Mouse (Mus musculus) MEL (cell line): ENCODE data around the gene Dennd4c. TPM values are rescaled to one million over a fixed set of nuclear protein-coding genes. Genes with fewer than 3 reads are reported as not detected.

ENCODE experiments used
- DNase-seq: peaks from one replicate; pipeline ENCODE4 v3.0.0; 2011; ENCODE audit warnings: low read depth, low spot score
- H3K27ac ChIP-seq: 2 replicates; pipeline ENCODE4 v1.5.1; 2012; ENCODE audit warnings: low read depth, mild to moderate bottlenecking, control low read depth, low read length, moderate library complexity; ENCODE audit not compliant: control insufficient read depth
- H3K27me3 ChIP-seq, 2 experiments: fragments of 150-350 bp in 1 of 2; sonication (generic) in 1 of 2; 2 replicates each; pipeline ENCODE4 v1.6.1; 2012; ENCODE audit warnings: low read length in 2 of 2, mild to moderate bottlenecking in 2 of 2, improper control_type of control experiment in 1 of 2, moderate library complexity in 1 of 2; ENCODE audit not compliant: insufficient read depth in 2 of 2, control insufficient read depth in 1 of 2
- H3K36me3 ChIP-seq, 2 experiments: 2 replicates each; pipeline ENCODE4 v1.6.1; 2012 to 2014; ENCODE audit warnings: low read length in 2 of 2, improper control_type of control experiment in 1 of 2, inconsistent platforms in 1 of 2, mild to moderate bottlenecking in 1 of 2; ENCODE audit not compliant: insufficient read depth in 2 of 2, control insufficient read depth in 1 of 2
- H3K4me1 ChIP-seq, 2 experiments: fragments of 150-350 bp in 1 of 2; sonication (generic) in 1 of 2; 2 replicates each; pipeline ENCODE4 v1.6.1; 2012; ENCODE audit warnings: low read length in 2 of 2, improper control_type of control experiment in 1 of 2, mild to moderate bottlenecking in 1 of 2; ENCODE audit not compliant: insufficient read depth in 2 of 2, control insufficient read depth in 1 of 2
- H3K4me3 ChIP-seq, 2 experiments: fragments of 150-350 bp in 1 of 2; sonication (generic) in 1 of 2; 2 replicates each; pipeline ENCODE4 v1.5.1; 2012; ENCODE audit warnings: low read depth in 2 of 2, low read length in 2 of 2, mild to moderate bottlenecking in 2 of 2, moderate library complexity in 2 of 2, control low read depth in 1 of 2, improper control_type of control experiment in 1 of 2; ENCODE audit not compliant: control insufficient read depth in 1 of 2, insufficient read depth in 1 of 2
- H3K79me2 ChIP-seq: 2 replicates; pipeline ENCODE4 v1.6.1; 2012; ENCODE audit warnings: mild to moderate bottlenecking, low read length, moderate library complexity; ENCODE audit not compliant: control insufficient read depth, poor library complexity, insufficient read depth
- H3K9ac ChIP-seq: 2 replicates; pipeline ENCODE4 v1.6.1; 2012; ENCODE audit warnings: low read depth, mild to moderate bottlenecking, control low read depth, low read length, moderate library complexity; ENCODE audit not compliant: control insufficient read depth, poor library complexity, severe bottlenecking
- H3K9me3 ChIP-seq: fragments of 150-350 bp; sonication (generic); replicated peaks from 2 replicates; pipeline ENCODE4 v1.6.1; 2012; ENCODE audit warnings: mild to moderate bottlenecking, low read length, improper control_type of control experiment, moderate library complexity; ENCODE audit not compliant: insufficient read depth
- BHLHE40 ChIP-seq: IDR thresholded peaks from 2 replicates; pipeline ENCODE4 v1.6.1; 2012; ENCODE audit warnings: low read depth, mild to moderate bottlenecking, inconsistent platforms, low read length, improper control_type of control experiment, borderline replicate concordance
- CHD2 ChIP-seq: IDR thresholded peaks from 2 replicates; pipeline ENCODE4 v1.6.1; 2011; ENCODE audit warnings: low read length, improper control_type of control experiment
- CTCF ChIP-seq, 3 experiments: IDR thresholded peaks in 2 of 3; conservative IDR thresholded peaks in 1 of 3; 2 replicates each; pipeline ENCODE4 v1.5.1; 2011 to 2012; ENCODE audit warnings: low read length in 3 of 3, low read depth in 2 of 3, mild to moderate bottlenecking in 2 of 3, improper control_type of control experiment in 1 of 3, inconsistent platforms in 1 of 3, mixed read lengths in 1 of 3, moderate library complexity in 1 of 3; ENCODE audit not compliant: control insufficient read depth in 1 of 3, insufficient read depth in 1 of 3, poor library complexity in 1 of 3, severe bottlenecking in 1 of 3
- E2F4 ChIP-seq: IDR thresholded peaks from 2 replicates; pipeline ENCODE4 v1.6.1; 2011; ENCODE audit warnings: low read depth, low read length, improper control_type of control experiment, borderline replicate concordance
- ELF1 ChIP-seq: IDR thresholded peaks from 2 replicates; pipeline ENCODE4 v1.6.1; 2014; ENCODE audit warnings: low read depth, mild to moderate bottlenecking, inconsistent platforms, low read length, improper control_type of control experiment, moderate library complexity
- EP300 ChIP-seq, 2 experiments: IDR thresholded peaks; 2 replicates each; pipeline ENCODE4 v1.6.1; 2011; ENCODE audit warnings: improper control_type of control experiment in 2 of 2, low read length in 2 of 2, low read depth in 1 of 2, mild to moderate bottlenecking in 1 of 2
- ETS1 ChIP-seq: IDR thresholded peaks from 2 replicates; pipeline ENCODE4 v1.6.1; 2012; ENCODE audit warnings: low read depth, mild to moderate bottlenecking, inconsistent platforms, low read length, improper control_type of control experiment, moderate library complexity
- GABPA ChIP-seq: IDR thresholded peaks from 2 replicates; pipeline ENCODE4 v1.6.1; 2012; ENCODE audit warnings: low read depth, mild to moderate bottlenecking, inconsistent platforms, low read length, improper control_type of control experiment, moderate library complexity
- GATA1 ChIP-seq: IDR thresholded peaks from 2 replicates; pipeline ENCODE4 v1.6.1; 2011; ENCODE audit warnings: low read depth, low read length, improper control_type of control experiment
- JUND ChIP-seq: IDR thresholded peaks from 2 replicates; pipeline ENCODE4 v1.6.1; 2011; ENCODE audit warnings: low read depth, mild to moderate bottlenecking, improper control_type of control experiment, low read length
- KAT2A ChIP-seq: conservative IDR thresholded peaks from 2 replicates; pipeline ENCODE4 v1.6.1; 2012; ENCODE audit warnings: low read depth, low read length, improper control_type of control experiment, inconsistent platforms
- MAFK ChIP-seq: IDR thresholded peaks from 2 replicates; pipeline ENCODE4 v1.6.1; 2011; ENCODE audit warnings: low read depth, mild to moderate bottlenecking, low read length, improper control_type of control experiment, borderline replicate concordance
- MAX ChIP-seq: IDR thresholded peaks from 2 replicates; pipeline ENCODE4 v1.6.1; 2011; ENCODE audit warnings: low read length, improper control_type of control experiment
- MEF2A ChIP-seq: IDR thresholded peaks from 2 replicates; pipeline ENCODE4 v1.6.1; 2014; ENCODE audit warnings: low read depth, mild to moderate bottlenecking, inconsistent platforms, low read length, improper control_type of control experiment; ENCODE audit not compliant: poor library complexity, insufficient replicate concordance, severe bottlenecking; ENCODE audit errors: extremely low read depth
- MXI1 ChIP-seq: IDR thresholded peaks from 2 replicates; pipeline ENCODE4 v1.6.1; 2011; ENCODE audit warnings: mild to moderate bottlenecking, low read depth, low read length, improper control_type of control experiment
- MYC ChIP-seq: IDR thresholded peaks from 2 replicates; pipeline ENCODE4 v1.6.1; 2011; ENCODE audit warnings: low read depth, mild to moderate bottlenecking, low read length, improper control_type of control experiment, moderate library complexity
- NELFE ChIP-seq: IDR thresholded peaks from 2 replicates; pipeline ENCODE4 v1.6.1; 2011; ENCODE audit warnings: low read depth, low read length, improper control_type of control experiment
- NRF1 ChIP-seq: IDR thresholded peaks from 2 replicates; pipeline ENCODE4 v1.6.1; 2014; ENCODE audit warnings: low read depth, mild to moderate bottlenecking, inconsistent platforms, low read length, improper control_type of control experiment, moderate library complexity; ENCODE audit not compliant: poor library complexity, insufficient read depth, severe bottlenecking
- POLR2A ChIP-seq, 2 experiments: IDR thresholded peaks; 2 replicates each; pipeline ENCODE4 v1.6.1; 2011 to 2012; ENCODE audit warnings: low read length in 2 of 2, mild to moderate bottlenecking in 2 of 2, control low read depth in 1 of 2, improper control_type of control experiment in 1 of 2, low read depth in 1 of 2, moderate library complexity in 1 of 2; ENCODE audit not compliant: control insufficient read depth in 1 of 2, insufficient read depth in 1 of 2, poor library complexity in 1 of 2
- RAD21 ChIP-seq: IDR thresholded peaks from 2 replicates; pipeline ENCODE4 v1.6.1; 2011; ENCODE audit warnings: mild to moderate bottlenecking, low read depth, low read length, improper control_type of control experiment
- RCOR1 ChIP-seq: IDR thresholded peaks from 2 replicates; pipeline ENCODE4 v1.6.1; 2012; ENCODE audit warnings: low read depth, mild to moderate bottlenecking, inconsistent platforms, low read length, improper control_type of control experiment
- SIN3A ChIP-seq: IDR thresholded peaks from 2 replicates; pipeline ENCODE4 v1.6.1; 2012; ENCODE audit warnings: low read length, improper control_type of control experiment, inconsistent platforms
- SMC3 ChIP-seq: IDR thresholded peaks from 2 replicates; pipeline ENCODE4 v1.6.1; 2011; ENCODE audit warnings: low read depth, low read length, improper control_type of control experiment
- TAL1 ChIP-seq: IDR thresholded peaks from 2 replicates; pipeline ENCODE4 v1.6.1; 2012; ENCODE audit warnings: mild to moderate bottlenecking, inconsistent platforms, low read length, moderate library complexity, mixed read lengths
- TBP ChIP-seq: IDR thresholded peaks from 2 replicates; pipeline ENCODE4 v1.8.0; 2011; ENCODE audit warnings: low read depth, low read length, improper control_type of control experiment
- UBTF ChIP-seq: IDR thresholded peaks from 2 replicates; pipeline ENCODE4 v1.6.1; 2012; ENCODE audit warnings: low read depth, mild to moderate bottlenecking, inconsistent platforms, low read length, improper control_type of control experiment, moderate library complexity, borderline replicate concordance; ENCODE audit not compliant: insufficient read depth
- USF1 ChIP-seq: IDR thresholded peaks from 2 replicates; pipeline ENCODE4 v1.6.1; 2014; ENCODE audit warnings: low read depth, mild to moderate bottlenecking, inconsistent platforms, low read length, improper control_type of control experiment, moderate library complexity
- USF2 ChIP-seq, 2 experiments: IDR thresholded peaks; 2 replicates each; pipeline ENCODE4 v1.6.1; 2011 to 2012; ENCODE audit warnings: improper control_type of control experiment in 2 of 2, low read length in 2 of 2, borderline replicate concordance in 1 of 2, inconsistent platforms in 1 of 2, low read depth in 1 of 2, mild to moderate bottlenecking in 1 of 2; ENCODE audit not compliant: insufficient read depth in 1 of 2
- polyA plus RNA-seq, 2 experiments: library from polyadenylated mRNA; stranded (reverse) in 1 of 2; unstranded in 1 of 2; fragments of >175 nt in 1 of 2; fragments of >200 nt in 1 of 2; gene quantifications; 2 replicates each; pipeline versions ENCODE4 v1.2.1 to v1.2.4; 2012; ENCODE audit warnings: low replicate concordance in 2 of 2, low read depth in 1 of 2; ENCODE audit not compliant: insufficient read length in 2 of 2, insufficient read depth in 1 of 2, missing spikeins in 1 of 2
- total RNA-seq: library from RNA; depleted of rRNA; stranded (reverse); fragments of 300-350 nt; gene quantifications from 2 replicates; pipeline ENCODE4 v1.2.3, GENCODE M21; 2012

Dennd4c gene
- total and polyA plus RNA-seq, 3 experiments: 11.3 to 24.6 (median 15.5) TPM

DNA sequence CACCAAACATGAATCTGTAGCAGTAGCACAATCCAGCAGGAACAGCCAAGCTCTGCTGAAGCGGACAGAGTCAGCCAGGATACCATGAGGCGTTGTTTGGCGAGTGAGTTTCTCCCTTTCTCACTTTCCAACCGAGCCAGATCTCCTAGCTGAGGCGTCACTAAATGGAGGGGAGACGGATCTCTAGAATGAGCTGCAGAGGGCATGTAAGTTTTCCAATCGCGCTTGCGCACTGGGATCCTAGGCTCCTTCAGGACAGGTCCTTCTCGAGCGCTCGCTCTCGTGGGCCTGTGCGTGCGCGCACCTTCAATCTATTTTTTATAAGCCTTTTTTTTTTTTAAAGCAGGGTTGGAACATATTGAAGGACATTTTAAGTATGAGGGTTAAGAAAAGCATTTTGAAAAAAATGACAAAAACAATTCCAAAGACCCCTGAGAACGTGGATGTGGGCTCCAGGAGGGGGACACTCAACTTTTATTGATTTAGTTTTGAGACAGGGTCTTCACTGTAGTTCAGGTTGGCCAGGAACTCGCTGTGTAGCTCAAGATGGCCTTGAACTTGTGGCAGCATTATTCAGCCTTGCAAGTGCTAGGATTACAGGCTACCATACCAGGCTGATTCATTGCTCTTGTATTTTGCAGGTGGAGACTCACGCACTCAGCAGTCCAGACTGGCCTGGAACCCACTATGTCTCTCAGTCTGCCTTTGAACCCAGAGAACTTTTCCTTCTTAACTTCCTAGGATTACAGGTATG lies 14.1 kb upstream of the Dennd4c start:
- TF ChIP-seq MEF2A (no peak), MYC (no peak), ELF1 (no peak), RCOR1 (no peak), E2F4 (no peak), SMC3 (no peak), MXI1 (no peak), USF1 (no peak), TBP (no peak), RAD21 (no peak), POLR2A (IDR thresholded peaks at IDR 0.05; ENCODE audit: control insufficient read depth in 1 of 2, insufficient read depth in 1 of 2, low read depth in 1 of 2, low read length in 2 of 2, poor library complexity in 1 of 2) (no peak)
- TF ChIP-seq, all 39 proteins: peak for 0
- Histone ChIP-seq H3K79me2 (no peaks in the 10 kb centered on the region), H3K9ac (no peak overlapping the region), H3K27me3 (no peaks in the 10 kb centered on the region), H3K27ac (no peak overlapping the region), H3K36me3 (peaks cover 0 to 10% of the 10 kb centered on the region in 2 experiments; a peak in 2 of 4 replicates), H3K4me1 (peaks cover 6% of the 10 kb centered on the region in 2 experiments), H3K9me3 (no peaks in the 10 kb centered on the region), H3K4me3 (no peak overlapping the region)
- no peak for DNase-seq

DNA sequence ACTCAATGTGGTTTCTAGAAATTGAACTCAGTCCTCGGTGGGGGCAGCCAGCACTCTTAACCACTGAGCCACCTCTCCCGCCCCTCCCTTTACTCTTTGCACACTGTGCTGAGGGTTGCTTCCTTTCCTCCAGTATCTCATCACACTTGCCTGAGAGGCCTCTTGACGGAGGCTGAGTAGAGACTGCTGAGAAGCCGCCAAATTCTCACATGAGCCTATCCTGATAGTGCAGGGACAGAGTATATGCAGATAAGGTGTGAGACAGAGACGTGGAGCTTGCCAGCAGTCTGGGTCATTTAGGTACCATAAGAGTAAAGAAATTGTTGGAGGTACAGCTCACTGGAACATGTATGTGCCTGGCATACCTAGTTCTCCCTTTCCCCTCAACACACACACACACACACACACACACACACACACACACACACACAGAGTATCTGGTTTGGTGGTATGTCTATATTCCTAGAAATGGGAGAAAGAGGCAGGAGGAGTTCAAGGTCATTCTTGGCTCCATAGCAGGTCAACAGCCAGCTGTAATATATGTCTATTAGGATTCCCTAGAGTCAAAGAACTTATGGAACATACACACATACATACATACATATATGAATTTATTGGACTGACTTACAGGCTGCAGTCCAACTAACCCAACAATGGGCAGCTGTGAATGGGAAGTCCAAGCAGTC lies 8.9 kb upstream of the Dennd4c start:
- Histone ChIP-seq H3K4me1 (peaks cover 10 to 13% of the 10 kb centered on the region in 2 experiments), H3K27ac (peak overlapping the region; percentile 36; the same call in 1 of the 2 replicates), H3K9me3 (no peaks in the 10 kb centered on the region), H3K36me3 (peaks cover 0 to 10% of the 10 kb centered on the region in 2 experiments; a peak in 2 of 4 replicates), H3K79me2 (no peaks in the 10 kb centered on the region), H3K4me3 (0 out of 4 replicates have a peak overlapping the region, but pooled peaks of 1 of the 2 experiments have one; percentile 8), H3K27me3 (no peaks in the 10 kb centered on the region), H3K9ac (0 out of 2 replicates have a peak overlapping the region, but pooled peaks have one; percentile 1)
- DNase-seq: peak; percentile 89
- no peak for TF ChIP-seq ELF1
- TF ChIP-seq ETS1: peak; percentile 82
- peak; percentile 78 to 80 for TF ChIP-seq EP300 (IDR thresholded peaks at IDR 0.05; ENCODE audit: low read depth in 1 of 2, low read length in 2 of 2)
- TF ChIP-seq MEF2A: no peak
- peak; percentile 93 for TF ChIP-seq BHLHE40
- no peak for TF ChIP-seq JUND
- no peak for TF ChIP-seq UBTF
- peak; percentile 81 for TF ChIP-seq MAX
- no peak for TF ChIP-seq GABPA
- peak; percentile 68; the same call in 1 of the 2 replicates for TF ChIP-seq RCOR1
- TF ChIP-seq E2F4: no peak
- TF ChIP-seq TAL1: peak; percentile 16; the same call in 1 of the 2 replicates
- TF ChIP-seq KAT2A: no peak
- 0 out of 2 replicates have a peak, but pooled peaks have one; percentile 22 for TF ChIP-seq NELFE
- TF ChIP-seq SIN3A: peak; percentile 62; the same call in 1 of the 2 replicates
- no peak for TF ChIP-seq USF2 (IDR thresholded peaks at IDR 0.05; ENCODE audit: borderline replicate concordance in 1 of 2, insufficient read depth in 1 of 2, low read depth in 1 of 2, low read length in 2 of 2)
- TF ChIP-seq MAFK: no peak
- TF ChIP-seq CHD2: no peak
- no peak for TF ChIP-seq NRF1
- peak; percentile 82 for TF ChIP-seq GATA1
- TF ChIP-seq CTCF (IDR thresholded peaks at IDR 0.05 in 2 of 3, conservative IDR thresholded peaks at IDR 0.05 in 1 of 3; ENCODE audit: control insufficient read depth in 1 of 3, insufficient read depth in 1 of 3, low read depth in 2 of 3, low read length in 3 of 3, poor library complexity in 1 of 3, severe bottlenecking in 1 of 3): no peak
